Mouse (Mus musculus) megakaryocyte-erythroid progenitor cell, adult 5-6 weeks (primary cell): ENCODE results near the gene Gstm2. TPM values are rescaled to one million over a fixed set of nuclear protein-coding genes. Genes with fewer than 3 reads are reported as not detected.
"Not testable (repeated sequence)": the region's sequence is repeated elsewhere in the genome, so short reads cannot be mapped to it uniquely, and the experiment has no call there.

Experiments used
- ATAC-seq: replicated peaks from 2 replicates; pipeline ENCODE4 v1.8.0; 2016; ENCODE audit warnings: mild to moderate bottlenecking, inconsistent platforms; ENCODE audit not compliant: severe bottlenecking, poor library complexity, low FRiP score, low TSS enrichment
- total RNA-seq, 2 experiments: library from RNA; stranded (forward) in 1 of 2; stranded (reverse) in 1 of 2; fragments of 200-1000, 215-1000 nt in 1 of 2; fragments of >200 nt in 1 of 2; fragmentation: Nextera tagmentation in 1 of 2; gene quantifications; 2 replicates each; pipeline ENCODE4 v1.2.3; 2014 to 2017

The Gstm2 gene
- total RNA-seq (2014; fragmentation: Nextera tagmentation): not detected in 2 replicates
- 1.5 and 2.6 TPM in 2 replicates for total RNA-seq (2017)

DNA sequence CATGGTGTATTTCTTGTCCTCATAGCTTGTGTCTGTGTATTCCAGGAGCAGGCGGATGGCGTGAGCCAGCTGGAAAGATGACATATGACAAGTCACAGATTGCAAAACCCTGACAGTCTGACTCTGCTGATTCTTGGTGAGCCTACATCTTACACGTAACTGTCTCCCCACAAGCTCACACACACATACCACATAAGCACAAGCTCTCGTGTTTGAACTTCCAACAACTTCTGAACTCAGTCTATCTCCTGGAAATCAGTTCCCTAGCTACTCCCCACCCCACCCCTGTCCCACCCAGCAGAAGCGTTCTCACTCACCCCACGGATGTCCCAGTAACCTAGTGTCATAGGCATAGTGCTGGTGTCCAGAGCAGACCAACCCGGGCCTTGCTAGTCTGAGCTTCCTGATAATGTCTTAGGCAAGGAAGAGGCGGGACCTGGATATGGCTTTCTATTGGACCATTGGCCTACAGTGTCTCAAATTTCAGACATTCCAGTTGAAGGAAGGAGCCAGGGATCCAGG is at the start of gene Gstm2:
TSS of gene Gstm2 (minus strand) at position 413 of the 522 bp plus-strand sequence.
- ATAC-seq: no peak

DNA sequence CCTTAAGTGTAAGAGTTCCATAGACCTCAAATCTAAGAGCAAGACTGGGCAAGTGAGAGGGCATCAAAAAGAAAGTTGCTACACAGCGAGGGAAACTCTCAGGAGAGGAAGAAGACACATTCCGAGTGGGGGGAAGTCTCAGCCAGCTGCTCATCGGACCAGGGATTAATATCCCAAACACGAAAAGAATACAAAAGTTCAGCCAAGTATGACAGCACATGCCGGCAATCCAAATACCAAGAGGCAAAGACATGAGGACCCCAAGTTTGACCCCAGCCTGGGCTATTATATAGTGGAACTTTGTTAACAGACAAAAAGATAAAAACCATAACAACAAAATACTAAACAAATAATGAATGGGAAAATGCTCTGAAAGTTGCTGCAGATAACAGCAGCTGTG is 46.9 kb upstream of the Gstm2 start:
- no peak for ATAC-seq

- ATAC-seq: no peak
Measured at GRCm38 (mm10) chr3:108032113-108032512, 45.9 kb upstream of the Gstm2 start.

DNA sequence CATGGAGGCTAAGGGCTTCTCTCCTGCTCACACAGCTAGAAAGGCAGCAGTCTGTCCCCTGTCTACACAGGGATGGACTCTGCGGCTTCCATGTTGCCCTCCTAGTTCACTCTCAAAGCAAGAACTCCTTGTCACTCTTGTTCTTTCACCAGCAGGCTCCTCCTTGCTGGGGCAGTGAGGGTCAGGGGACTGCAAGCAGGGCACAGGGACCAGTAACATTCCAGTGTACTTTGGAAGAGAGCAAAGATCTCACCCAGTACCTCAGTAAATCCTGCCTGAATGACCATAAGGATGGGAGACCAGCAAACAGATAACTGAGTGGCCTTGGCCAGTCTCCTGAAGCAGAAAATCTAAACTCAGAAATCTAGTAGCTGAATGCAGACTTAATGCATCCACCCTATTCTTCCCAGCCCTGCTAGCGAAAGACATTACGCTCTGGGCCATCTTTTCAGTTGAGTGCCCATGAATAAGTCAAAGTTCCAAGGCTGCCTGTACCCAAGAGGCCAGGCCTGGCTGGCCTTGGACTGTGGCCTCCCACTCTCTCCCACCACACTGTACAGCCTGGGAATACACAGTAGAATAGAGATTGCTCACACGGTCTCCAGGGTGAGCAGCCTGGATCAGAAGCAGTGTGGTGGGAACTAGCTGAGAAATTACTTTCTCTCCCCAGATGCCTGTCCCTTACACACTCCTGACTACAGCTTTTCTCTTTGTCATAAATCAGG is 42.5 kb upstream of the Gstm2 start:
- ATAC-seq: no peak

GRCm38 (mm10) chr3:108026597-108026996 is 40.3 kb upstream of the Gstm2 start:
- no peak for ATAC-seq

DNA sequence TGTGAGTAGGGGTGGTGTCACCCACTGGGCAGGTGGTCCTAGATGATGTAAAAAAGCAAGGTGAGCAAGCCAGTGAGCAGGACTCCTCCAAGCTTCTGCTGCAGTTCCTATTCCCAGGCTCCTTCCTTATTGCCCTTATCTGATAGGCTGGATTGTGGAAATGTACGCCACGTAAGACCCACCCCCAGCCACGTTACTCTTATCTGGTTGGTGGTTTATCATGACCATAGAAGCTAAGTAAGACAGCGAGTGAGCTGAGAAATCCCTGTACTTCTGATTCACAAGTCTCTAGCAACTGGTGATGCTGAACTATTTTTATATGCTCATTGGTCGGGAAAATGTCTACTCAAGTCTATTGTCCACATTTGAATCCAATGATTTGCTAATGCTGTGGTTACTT is 39.8 kb upstream of the Gstm2 start:
- no peak for ATAC-seq

- ATAC-seq: no peak
Measured at GRCm38 (mm10) chr3:108025318-108025717, 39.1 kb upstream of the Gstm2 start.

DNA sequence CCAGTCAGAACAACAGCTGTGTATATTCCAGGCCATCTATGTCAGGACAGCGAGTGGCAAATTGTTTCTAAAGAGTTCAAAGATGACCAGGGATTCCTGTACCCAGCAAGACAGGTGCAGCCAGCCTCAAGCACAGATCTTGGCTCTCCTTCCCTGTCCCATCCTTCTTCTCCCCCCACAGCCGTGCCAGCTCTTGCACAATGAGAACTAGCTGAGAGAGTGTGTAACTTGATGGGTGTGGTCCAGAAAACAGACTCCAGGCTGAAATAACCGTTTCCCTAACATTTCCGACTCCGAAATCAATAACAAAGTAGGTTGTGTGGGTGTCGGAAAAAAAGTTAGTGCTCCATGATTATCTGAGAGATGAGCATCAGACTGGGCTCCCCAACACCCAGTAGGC is 36.4 kb upstream of the Gstm2 start:
- no peak for ATAC-seq

DNA sequence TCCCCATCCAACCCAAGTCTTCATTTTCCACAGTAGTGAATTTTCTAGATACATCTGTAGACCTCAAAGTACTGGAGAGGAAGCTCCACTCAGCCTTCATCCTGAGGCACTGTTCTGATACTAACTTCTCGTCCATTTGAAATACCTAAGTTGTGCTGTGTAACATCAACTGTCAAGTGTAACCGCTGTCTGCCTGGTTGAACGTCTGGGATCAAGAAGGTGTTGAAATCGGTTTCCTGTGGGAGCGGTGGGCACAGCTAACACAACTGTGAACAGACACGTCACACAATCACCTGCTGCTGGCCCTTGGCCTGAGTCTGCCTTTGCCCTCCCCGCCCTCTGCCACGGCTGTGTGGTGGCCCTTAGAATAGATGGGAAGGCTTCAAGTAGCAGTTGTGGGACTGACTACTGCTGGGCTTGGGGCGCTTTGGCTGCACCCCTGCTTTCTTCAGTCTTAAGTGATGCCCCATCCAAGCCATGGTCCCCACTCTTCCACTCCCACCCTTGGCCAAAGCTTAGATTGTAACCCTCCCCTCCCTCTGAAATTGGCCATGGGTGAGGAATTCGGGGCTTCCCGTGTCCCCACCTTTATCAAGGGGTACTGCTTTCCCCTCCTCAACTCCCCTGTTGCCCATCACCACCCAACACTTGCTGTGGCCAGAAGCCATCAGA is 34.2 kb upstream of the Gstm2 start:
- ATAC-seq: not testable (repeated sequence)

DNA sequence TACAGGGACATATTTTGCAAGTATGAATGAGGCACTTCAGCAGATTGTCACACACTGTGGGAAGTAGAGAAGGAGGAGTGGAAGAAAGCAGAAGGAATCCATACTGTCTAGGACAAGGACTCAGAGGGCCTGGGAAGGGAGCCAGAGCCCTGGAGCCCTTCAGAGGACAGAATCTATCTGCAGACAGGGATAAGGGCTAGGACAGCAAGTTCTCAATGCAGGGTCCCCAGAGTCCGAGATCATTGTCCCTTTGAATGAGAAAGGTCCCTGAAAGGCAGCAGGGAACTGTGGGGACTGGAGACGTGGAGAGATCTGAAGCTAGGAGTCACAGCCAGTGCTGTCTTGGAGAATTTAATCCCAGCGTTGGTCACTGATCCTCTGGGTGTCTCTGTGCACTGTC is 33.0 kb upstream of the Gstm2 start:
- not testable (repeated sequence) for ATAC-seq

DNA sequence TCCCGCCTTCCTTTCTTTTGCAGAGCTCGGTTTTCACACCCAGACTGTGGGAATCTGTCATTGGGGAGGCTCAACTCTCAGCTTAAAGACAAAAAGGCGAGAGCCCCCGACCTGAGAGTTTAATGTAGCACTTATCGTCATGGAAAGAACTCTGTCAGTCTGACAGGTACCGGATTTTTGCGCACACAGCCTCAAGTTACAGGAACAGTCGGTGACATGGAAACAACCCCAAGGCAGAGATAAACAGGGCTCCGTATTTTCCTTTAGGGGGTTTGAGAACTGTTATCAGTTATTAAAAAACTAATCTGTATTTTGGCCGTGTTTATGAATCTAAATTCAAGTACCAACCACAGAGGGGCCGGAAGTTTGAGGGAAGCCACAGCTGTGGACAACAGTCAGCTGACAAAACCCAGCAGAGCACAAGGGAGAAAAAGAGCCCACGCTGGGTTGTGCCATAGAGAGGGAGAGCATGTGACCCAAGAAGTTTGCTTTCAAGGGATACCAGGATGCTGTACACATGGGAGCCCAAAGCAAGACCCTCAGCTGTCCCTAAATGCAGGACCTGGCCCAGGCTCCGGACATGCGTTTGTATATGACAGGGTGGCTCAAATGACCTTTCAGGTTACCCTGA is 32.1 kb upstream of the Gstm2 start:
- peak; percentile 5; the same call in 1 of the 2 replicates for ATAC-seq

- peak; percentile 92 for ATAC-seq
Measured at GRCm38 (mm10) chr3:108017473-108018189, 31.4 kb upstream of the Gstm2 start, which contains the start of gene Gstm1. Gene Gstm1 (minus strand): TSS chr3:108017973.

GRCm38 (mm10) chr3:108016468-108016867 is 30.2 kb upstream of the Gstm2 start:
- not testable (repeated sequence) for ATAC-seq

DNA sequence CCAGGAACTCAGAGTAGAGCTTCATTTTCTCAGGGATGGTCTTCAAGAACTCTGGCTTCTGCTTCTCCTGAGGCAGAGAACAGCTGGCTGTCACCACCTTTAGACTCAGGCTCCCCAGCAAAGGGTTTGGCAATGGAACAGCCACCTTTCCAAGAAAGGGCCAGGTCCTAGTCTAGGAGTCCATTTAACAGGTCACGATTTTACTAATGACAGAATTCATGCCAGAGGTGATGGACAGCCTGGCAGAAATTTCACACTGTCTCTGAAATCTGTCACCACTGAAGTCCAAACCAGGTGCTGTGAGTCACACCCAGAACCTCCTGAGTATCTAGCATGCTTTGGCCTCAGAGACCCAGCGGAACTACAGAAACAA is 28.7 kb upstream of the Gstm2 start:
- no peak for ATAC-seq

DNA sequence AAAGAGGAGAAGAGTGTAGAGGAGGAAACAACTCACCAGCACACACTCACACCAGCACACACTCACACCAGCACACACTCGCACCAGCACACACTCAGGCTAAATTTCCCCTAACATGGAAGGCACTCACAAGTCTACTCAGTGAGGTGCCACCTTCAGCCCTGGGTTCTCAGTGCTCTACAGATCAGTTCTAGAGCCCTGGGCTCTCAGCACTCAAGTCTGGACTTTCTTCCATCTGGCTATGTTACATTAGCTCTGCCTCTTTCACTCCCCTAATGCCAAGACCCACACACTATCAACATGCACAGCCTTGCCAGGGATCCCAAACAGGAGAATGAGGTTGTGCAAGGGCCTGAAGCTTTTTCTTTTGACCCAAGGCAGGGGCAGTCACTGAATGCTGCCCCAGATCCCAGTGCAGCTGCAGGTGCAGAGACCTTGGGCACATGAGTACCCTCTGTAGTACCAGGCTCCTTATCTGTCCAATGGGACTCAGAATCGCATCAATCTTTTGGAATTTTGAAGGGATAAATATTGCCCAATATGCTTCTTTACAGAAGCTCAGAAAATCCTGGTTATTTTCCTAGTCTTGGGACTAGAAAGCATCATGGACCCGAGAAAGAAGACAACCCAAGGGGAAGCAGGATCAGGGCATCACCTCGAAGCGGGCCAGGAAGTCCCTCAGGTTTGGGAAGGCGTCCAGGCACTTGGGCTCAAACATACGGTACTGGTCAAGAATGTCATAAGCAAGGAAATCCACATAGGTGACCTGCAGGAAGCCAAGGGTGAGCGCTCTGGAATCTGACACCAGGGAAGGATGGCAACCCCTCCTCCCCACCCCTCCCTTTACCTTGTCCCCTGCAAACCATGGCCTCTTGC is 28.1 kb upstream of the Gstm2 start:
- ATAC-seq: no peak

- ATAC-seq: no peak
Measured at GRCm38 (mm10) chr3:108013331-108013871, 27.1 kb upstream of the Gstm2 start.

DNA sequence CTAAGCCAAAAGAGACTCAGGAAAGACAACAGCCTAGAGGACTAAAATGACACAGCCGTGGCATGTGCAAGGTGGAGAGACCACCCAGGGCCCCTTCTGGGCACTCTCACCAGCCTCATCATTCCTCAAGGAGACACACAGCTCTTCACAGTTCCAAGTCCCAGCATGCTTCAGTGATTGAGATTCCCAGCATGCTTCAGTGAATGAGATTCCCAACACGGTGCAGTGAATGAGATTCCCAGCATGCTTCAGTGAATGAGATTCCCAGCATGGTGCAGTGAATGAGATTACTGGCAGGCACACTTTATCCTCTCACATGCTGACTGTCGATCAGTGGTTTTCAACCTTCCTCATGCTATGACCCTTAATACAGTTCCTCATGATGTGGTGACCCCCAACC is 25.3 kb upstream of the Gstm2 start:
- no peak for ATAC-seq

GRCm38 (mm10) chr3:108010286-108010685 is 24.0 kb upstream of the Gstm2 start:
- no peak for ATAC-seq

- no peak for ATAC-seq
Measured at GRCm38 (mm10) chr3:108002021-108002420, 15.8 kb upstream of the Gstm2 start.
